Mouse (Mus musculus) adrenal gland, adult 18-20 months (tissue): ENCODE measurements around the gene Snrnp35. TPM values are rescaled to one million over a fixed set of nuclear protein-coding genes. Genes with fewer than 3 reads are reported as not detected.
A peak's percentile ranks its signal among the peaks of the same experiment; 100 is the strongest.
"Not testable (repeated sequence)": the region's sequence is repeated elsewhere in the genome, so short reads cannot be mapped to it uniquely, and the experiment has no call there.

Experiments
- DNase-seq, 2 experiments: peaks; one replicate each; pipeline ENCODE4 v3.0.0; 2021 to 2022; ENCODE audit warnings: low spot score in 2 of 2
- total RNA-seq, 2 experiments: library from RNA; stranded (reverse); gene quantifications; 1 replicate in 1 of 2; 2 replicates in 1 of 2; pipeline ENCODE4 v1.2.3; 2021

Gene Snrnp35
- total RNA-seq, 2 experiments from 2014 or later, result 20.8 to 21.9 TPM

GRCm38 (mm10) chr5:124500037-124500436 is 17.1 kb downstream of the Snrnp35 start:
- not testable (repeated sequence) for DNase-seq

GRCm38 (mm10) chr5:124500573-124500972 is 17.6 kb downstream of the Snrnp35 start:
- no peak for DNase-seq

GRCm38 (mm10) chr5:124501541-124501940 is 18.6 kb downstream of the Snrnp35 start:
- DNase-seq, result no peak

- DNase-seq, result no peak
Measured at GRCm38 (mm10) chr5:124503742-124504141, 20.8 kb downstream of the Snrnp35 start.

- no peak for DNase-seq
Measured at GRCm38 (mm10) chr5:124505235-124505634, 22.3 kb downstream of the Snrnp35 start.

- no peak for DNase-seq
Measured at GRCm38 (mm10) chr5:124506731-124507359, 23.9 kb downstream of the Snrnp35 start.

- DNase-seq, result no peak
Measured at GRCm38 (mm10) chr5:124509200-124509599, 26.3 kb downstream of the Snrnp35 start.

GRCm38 (mm10) chr5:124509742-124510237 is 26.9 kb downstream of the Snrnp35 start:
- DNase-seq, result no peak

GRCm38 (mm10) chr5:124510536-124511050 is 27.7 kb downstream of the Snrnp35 start:
- no peak for DNase-seq

GRCm38 (mm10) chr5:124515789-124516188 is 32.9 kb downstream of the Snrnp35 start:
- no peak for DNase-seq

GRCm38 (mm10) chr5:124518648-124519047 is 35.7 kb downstream of the Snrnp35 start:
- DNase-seq, result no peak

GRCm38 (mm10) chr5:124521588-124521987 is 38.7 kb downstream of the Snrnp35 start:
- DNase-seq, result no peak

- no peak for DNase-seq
Measured at GRCm38 (mm10) chr5:124523032-124523431, 40.1 kb downstream of the Snrnp35 start.

GRCm38 (mm10) chr5:124524943-124525342 is 42.0 kb downstream of the Snrnp35 start:
- DNase-seq, result no peak

- no peak for DNase-seq
Measured at GRCm38 (mm10) chr5:124528351-124528750, 45.4 kb downstream of the Snrnp35 start.

GRCm38 (mm10) chr5:124528791-124529190 is 45.9 kb downstream of the Snrnp35 start:
- no peak for DNase-seq

GRCm38 (mm10) chr5:124529191-124529651 is 46.3 kb downstream of the Snrnp35 start:
- no peak for DNase-seq

GRCm38 (mm10) chr5:124529697-124530096 is 46.8 kb downstream of the Snrnp35 start:
- DNase-seq, result no peak

- peak; percentile 76 to 81 for DNase-seq
Measured at GRCm38 (mm10) chr5:124530655-124531582, 48.0 kb downstream of the Snrnp35 start, which contains the start of gene Rilpl1. Gene Rilpl1 (minus strand): TSS chr5:124531391.

- DNase-seq, result no peak
Measured at GRCm38 (mm10) chr5:124531583-124531930, 48.6 kb downstream of the Snrnp35 start.

GRCm38 (mm10) chr5:124532451-124532850 is 49.5 kb downstream of the Snrnp35 start:
- DNase-seq, result no peak

GRCm38 (mm10) chr5:124535016-124535415 is 52.1 kb downstream of the Snrnp35 start:
- no peak for DNase-seq
